Mouse (Mus musculus): ENCODE measurements around the gene Nop56. TPM values are rescaled to one million over a fixed set of nuclear protein-coding genes. Genes with fewer than 3 reads are reported as not detected.

Gene Nop56
- 87.1 TPM for polyA plus RNA-seq (2014; fragmentation: Illumina TruSeq; extraction: RNeasy Lipid Tissue Mini Kit (QIAGEN cat#74804); ENCODE audit: low read depth, low replicate concordance)

DNA sequence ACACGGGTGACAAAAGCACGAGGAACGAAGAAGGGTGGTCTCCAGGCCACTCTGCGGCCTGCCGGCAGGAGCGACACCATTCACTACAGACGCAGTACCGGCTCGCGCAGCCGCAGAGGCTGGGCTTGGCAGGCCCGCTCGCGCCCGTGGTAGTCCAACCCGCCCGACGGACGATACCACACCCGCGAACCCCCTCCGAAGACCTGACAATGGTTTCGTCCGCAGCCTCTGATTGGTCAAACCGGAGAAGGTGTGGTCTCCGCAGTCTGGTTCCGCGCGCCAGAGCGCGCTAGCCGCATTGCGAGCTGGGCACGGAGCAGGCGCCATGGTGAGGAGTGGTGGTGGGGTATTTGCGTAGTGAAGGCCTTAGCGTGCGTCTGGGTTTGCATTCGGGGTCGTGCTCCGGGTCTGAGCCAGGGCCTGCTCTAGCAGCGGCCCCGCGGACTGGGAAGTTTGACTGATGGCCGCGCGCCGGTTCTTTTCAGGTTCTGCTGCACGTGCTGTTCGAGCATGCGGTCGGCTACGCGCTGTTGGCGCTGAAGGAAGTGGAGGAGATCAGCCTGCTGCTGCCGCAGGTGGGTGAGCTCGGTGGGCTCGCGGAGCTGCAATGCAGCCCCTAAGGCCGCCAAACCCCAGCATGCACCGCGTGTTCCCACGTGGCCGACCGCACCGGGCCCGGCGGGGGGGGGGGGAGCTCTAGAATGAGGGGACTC lies at the start of gene Nop56:
Gene Nop56, plus strand, starts transcription at position 282 of the 713 bp plus-strand sequence.

DNA sequence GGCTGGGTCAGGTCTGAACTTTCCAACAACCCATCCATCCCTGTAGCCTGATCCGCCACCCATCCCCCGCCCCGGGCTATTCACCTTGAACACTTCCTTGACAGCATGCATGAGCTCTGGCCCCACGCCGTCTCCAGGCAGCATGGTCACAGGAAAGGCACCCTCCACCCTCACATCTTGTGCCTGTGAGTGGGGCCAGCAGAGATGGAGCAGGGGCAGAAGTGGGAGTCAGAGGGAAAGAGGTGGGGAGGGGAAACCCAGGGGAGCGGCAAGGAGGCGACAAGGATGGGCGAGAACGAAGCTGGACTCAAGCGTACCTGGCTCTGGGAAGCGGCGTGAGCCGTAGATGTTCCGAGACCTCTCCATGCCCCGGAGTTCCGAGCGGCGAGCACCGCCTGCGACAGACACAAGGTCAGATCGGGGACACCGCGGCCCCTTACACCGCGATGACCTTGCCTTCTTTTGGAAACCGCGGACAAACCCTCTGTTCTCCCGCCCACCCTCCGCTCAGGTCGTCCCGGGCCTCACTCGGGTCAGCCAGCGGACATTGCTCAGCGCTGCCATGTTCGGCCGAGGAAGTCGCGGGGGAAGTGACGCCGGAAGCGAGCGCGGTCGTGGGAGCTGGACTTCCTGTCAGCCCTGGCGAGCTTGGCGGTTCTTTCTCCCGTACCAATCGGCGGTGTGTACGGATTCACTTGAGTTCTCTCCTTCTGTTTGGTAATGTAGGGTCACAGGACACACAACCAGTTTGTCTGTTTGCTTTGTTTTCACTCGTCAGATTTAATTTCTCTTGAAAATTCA lies 9.8 kb downstream of the Nop56 start, which contains the start of gene Idh3b:
Gene Idh3b, minus strand, starts transcription at position 694 of the 801 bp plus-strand sequence.

DNA sequence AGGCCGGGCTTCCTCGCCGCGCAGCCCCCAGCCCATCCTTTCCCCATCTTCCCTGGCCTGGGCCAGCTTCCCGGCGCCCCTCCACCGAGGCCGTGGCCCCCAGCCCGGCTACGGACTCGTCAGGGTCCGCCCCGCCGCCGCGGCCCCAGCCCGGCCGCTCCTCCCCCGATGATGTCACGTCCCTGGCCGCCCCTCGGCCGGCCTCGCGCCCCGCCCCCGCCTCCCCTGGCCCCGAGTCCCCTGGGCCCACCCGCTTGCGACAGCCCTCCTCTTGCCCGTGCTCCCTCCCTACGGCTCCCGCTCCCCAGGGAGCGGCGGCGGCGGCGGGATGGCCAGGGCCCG lies 20.7 kb downstream of the Nop56 start, which contains the start of gene Ebf4:
Gene Ebf4, plus strand, starts transcription at position 234 of the 342 bp plus-strand sequence.

Other genes with a start within 250 kb of the Nop56 start
- not detected for gene Tgm6, start 162.0 kb upstream of the Nop56 start, polyA plus RNA-seq (2014; fragmentation: Illumina TruSeq; extraction: RNeasy Lipid Tissue Mini Kit (QIAGEN cat#74804); ENCODE audit: low read depth, low replicate concordance)
- gene Snrpb, start 95.0 kb upstream of the Nop56 start, polyA plus RNA-seq (2014; fragmentation: Illumina TruSeq; extraction: RNeasy Lipid Tissue Mini Kit (QIAGEN cat#74804); ENCODE audit: low read depth, low replicate concordance): 15.5 TPM
- not detected for gene Tmc2, start 79.2 kb upstream of the Nop56 start, polyA plus RNA-seq (2014; fragmentation: Illumina TruSeq; extraction: RNeasy Lipid Tissue Mini Kit (QIAGEN cat#74804); ENCODE audit: low read depth, low replicate concordance)
- gene Idh3b, start 10.1 kb downstream of the Nop56 start, polyA plus RNA-seq (2014; fragmentation: Illumina TruSeq; extraction: RNeasy Lipid Tissue Mini Kit (QIAGEN cat#74804); ENCODE audit: low read depth, low replicate concordance): 131 TPM
- gene Ebf4, start 20.7 kb downstream of the Nop56 start, polyA plus RNA-seq (2014; fragmentation: Illumina TruSeq; extraction: RNeasy Lipid Tissue Mini Kit (QIAGEN cat#74804); ENCODE audit: low read depth, low replicate concordance): 0.52 TPM
- 0.29 TPM for gene Cpxm1, start 123.1 kb downstream of the Nop56 start, polyA plus RNA-seq (2014; fragmentation: Illumina TruSeq; extraction: RNeasy Lipid Tissue Mini Kit (QIAGEN cat#74804); ENCODE audit: low read depth, low replicate concordance)
- gene Gm28372, start 130.8 kb downstream of the Nop56 start, polyA plus RNA-seq (2014; fragmentation: Illumina TruSeq; extraction: RNeasy Lipid Tissue Mini Kit (QIAGEN cat#74804); ENCODE audit: low read depth, low replicate concordance): not detected
- not detected for gene 1700020A23Rik, start 130.8 kb downstream of the Nop56 start, polyA plus RNA-seq (2014; fragmentation: Illumina TruSeq; extraction: RNeasy Lipid Tissue Mini Kit (QIAGEN cat#74804); ENCODE audit: low read depth, low replicate concordance)
- not detected for gene Tmem239, start 132.0 kb downstream of the Nop56 start, polyA plus RNA-seq (2014; fragmentation: Illumina TruSeq; extraction: RNeasy Lipid Tissue Mini Kit (QIAGEN cat#74804); ENCODE audit: low read depth, low replicate concordance)
- gene Vps16, start 149.9 kb downstream of the Nop56 start, polyA plus RNA-seq (2014; fragmentation: Illumina TruSeq; extraction: RNeasy Lipid Tissue Mini Kit (QIAGEN cat#74804); ENCODE audit: low read depth, low replicate concordance): 23.9 TPM
- gene Pced1a, start 150.3 kb downstream of the Nop56 start, polyA plus RNA-seq (2014; fragmentation: Illumina TruSeq; extraction: RNeasy Lipid Tissue Mini Kit (QIAGEN cat#74804); ENCODE audit: low read depth, low replicate concordance): 5.9 TPM
- gene Ptpra, start 175.8 kb downstream of the Nop56 start, polyA plus RNA-seq (2014; fragmentation: Illumina TruSeq; extraction: RNeasy Lipid Tissue Mini Kit (QIAGEN cat#74804); ENCODE audit: low read depth, low replicate concordance): 196 TPM